Mouse (Mus musculus) kidney, adult 2 months (tissue): ENCODE results near the gene Supt4a. TPM values are rescaled to one million over a fixed set of nuclear protein-coding genes. Genes with fewer than 3 reads are reported as not detected.

ENCODE experiments used
- DNase-seq: peaks from one replicate; pipeline ENCODE4 v3.0.0; 2021
- H3K27ac ChIP-seq: fragments of 200-500 bp; 2 replicates; pipeline ENCODE4 v1.5.1; 2012; ENCODE audit warnings: low read depth, low read length, control low read depth, inconsistent platforms; ENCODE audit not compliant: insufficient read depth
- H3K27me3 ChIP-seq: fragments of 200-500 bp; replicated peaks from 2 replicates; pipeline ENCODE4 v1.6.1; 2012; ENCODE audit warnings: mild to moderate bottlenecking, moderate library complexity, low read length, inconsistent platforms; ENCODE audit not compliant: control insufficient read depth, insufficient read depth
- H3K36me3 ChIP-seq: fragments of 200-500 bp; 2 replicates; pipeline ENCODE4 v1.6.1; 2012; ENCODE audit warnings: mild to moderate bottlenecking, moderate library complexity, low read length, inconsistent platforms; ENCODE audit not compliant: control insufficient read depth, insufficient read depth
- H3K4me1 ChIP-seq: fragments of 200-500 bp; 2 replicates; pipeline ENCODE4 v1.6.1; 2011; ENCODE audit warnings: low read length; ENCODE audit not compliant: control insufficient read depth, insufficient read depth
- H3K4me3 ChIP-seq: fragments of 200-500 bp; 2 replicates; pipeline ENCODE4 v1.5.1; 2011; ENCODE audit warnings: mild to moderate bottlenecking, low read depth, low read length, control low read depth; ENCODE audit not compliant: insufficient read depth
- CTCF ChIP-seq: fragments of 200-500 bp; conservative IDR thresholded peaks from 2 replicates; pipeline ENCODE4 v1.5.1; 2011; ENCODE audit warnings: low read depth, mild to moderate bottlenecking, control low read depth, low read length, moderate library complexity, mixed read lengths; ENCODE audit not compliant: insufficient read depth, insufficient read length
- POLR2A ChIP-seq: fragments of 200-500 bp; IDR thresholded peaks from one replicate; pipeline ENCODE4 v1.6.1; 2011; ENCODE audit warnings: low read depth, low read length, control low read depth
- WGBS: fragments of 180-500 bp; shearing (Covaris S2); methylation state at CpG from one replicate; pipeline ENCODE4 v1.1.7; 2018; 5-methylcytosine and 5-hydroxymethylcytosine counted together
- polyA plus RNA-seq: library from polyadenylated mRNA; depleted of rRNA; stranded (reverse); fragments of >200 nt; gene quantifications from 2 replicates; pipeline ENCODE4 v1.2.3, GENCODE M21; 2012

The Supt4a gene
- polyA plus RNA-seq, 1 experiment, result 135 TPM

- Histone ChIP-seq H3K27me3 (no peaks in the 10 kb centered on the region), H3K36me3 (no peaks in the 10 kb centered on the region), H3K4me3 (no peak overlapping the region), H3K27ac (no peak overlapping the region), H3K4me1 (peaks cover 4% of the 10 kb centered on the region; the same call in 1 of the 2 replicates)
- TF ChIP-seq CTCF, result no peak
- TF ChIP-seq POLR2A, result no peak
- 81% methylated on average over 6 of the region's 6 CpGs for WGBS
- no peak for DNase-seq
Observed at GRCm38 (mm10) chr11:87701108-87701507, 36.2 kb upstream of the Supt4a start.

GRCm38 (mm10) chr11:87701877-87702620 lies 35.3 kb upstream of the Supt4a start:
- Histone ChIP-seq H3K27me3 (no peaks in the 10 kb centered on the region), H3K36me3 (no peaks in the 10 kb centered on the region), H3K27ac (no peak overlapping the region), H3K4me3 (no peak overlapping the region), H3K4me1 (peaks cover 4% of the 10 kb centered on the region; the same call in 1 of the 2 replicates)
- TF ChIP-seq POLR2A (no peak), CTCF (no peak)
- DNase-seq, result peak; percentile 52
- 64% methylated on average over 14 of the region's 14 CpGs for WGBS

- no peak for TF ChIP-seq CTCF
- no peak for TF ChIP-seq POLR2A
- Histone ChIP-seq H3K27me3 (no peaks in the 10 kb centered on the region), H3K4me1 (peaks cover 4% of the 10 kb centered on the region; the same call in 1 of the 2 replicates), H3K36me3 (no peaks in the 10 kb centered on the region), H3K27ac (no peak overlapping the region), H3K4me3 (no peak overlapping the region)
- WGBS, result 86% methylated on average over 5 of the region's 5 CpGs
- no peak for DNase-seq
Observed at GRCm38 (mm10) chr11:87703654-87704053, 33.7 kb upstream of the Supt4a start.

- peaks cover 4% of the 10 kb centered on the region; the same call in 1 of the 2 replicates for H3K4me1 ChIP-seq
- H3K27me3 ChIP-seq, result no peaks in the 10 kb centered on the region
- no peak overlapping the region for H3K4me3 ChIP-seq
- no peaks in the 10 kb centered on the region for H3K36me3 ChIP-seq
- peak; percentile 81 for DNase-seq
- TF ChIP-seq POLR2A (no peak), CTCF (0 out of 2 replicates have a peak, but pooled peaks have one; percentile 2)
- H3K27ac ChIP-seq, result no peak overlapping the region
- 50% methylated on average over 9 of the region's 9 CpGs for WGBS
Observed at GRCm38 (mm10) chr11:87704289-87704688, 33.1 kb upstream of the Supt4a start.

- H3K4me3 ChIP-seq, result no peak overlapping the region
- no peak for DNase-seq
- H3K36me3 ChIP-seq, result no peaks in the 10 kb centered on the region
- no peak overlapping the region for H3K27ac ChIP-seq
- H3K27me3 ChIP-seq, result no peaks in the 10 kb centered on the region
- WGBS, result 54% methylated on average over 8 of the region's 8 CpGs
- no peak for TF ChIP-seq CTCF
- TF ChIP-seq POLR2A, result no peak
- H3K4me1 ChIP-seq, result peaks cover 13% of the 10 kb centered on the region; the same call in 1 of the 2 replicates
Observed at GRCm38 (mm10) chr11:87707570-87707969, 29.8 kb upstream of the Supt4a start.

GRCm38 (mm10) chr11:87708979-87709378 lies 28.4 kb upstream of the Supt4a start:
- Histone ChIP-seq H3K27ac (no peak overlapping the region), H3K4me3 (no peak overlapping the region), H3K4me1 (peaks cover 12% of the 10 kb centered on the region; the same call in 1 of the 2 replicates), H3K27me3 (no peaks in the 10 kb centered on the region), H3K36me3 (no peaks in the 10 kb centered on the region)
- TF ChIP-seq CTCF (no peak), POLR2A (no peak)
- 84% methylated on average over 5 of the region's 5 CpGs for WGBS
- no peak for DNase-seq

GRCm38 (mm10) chr11:87709513-87710261 lies 27.7 kb upstream of the Supt4a start:
- Histone ChIP-seq H3K4me1 (peaks cover 10% of the 10 kb centered on the region; the same call in 1 of the 2 replicates), H3K36me3 (no peaks in the 10 kb centered on the region), H3K4me3 (peak overlapping the region; percentile 23), H3K27ac (peak overlapping the region; percentile 73), H3K27me3 (no peaks in the 10 kb centered on the region)
- 8% methylated on average over 21 of the region's 21 CpGs for WGBS
- peak; percentile 83 for DNase-seq
- TF ChIP-seq CTCF (no peak), POLR2A (no peak)
